Mouse (Mus musculus) spleen, adult 2 months (tissue): ENCODE measurements around the gene E2f2.

Experiments
- CTCF ChIP-seq: fragments of 200-500 bp; IDR thresholded peaks from 2 replicates; pipeline ENCODE4 v1.5.1; 2011; ENCODE audit warnings: mild to moderate bottlenecking, inconsistent platforms; ENCODE audit not compliant: insufficient read depth, insufficient read length, insufficient replicate concordance; ENCODE audit errors: extremely low read depth
- POLR2A ChIP-seq: fragments of 200-500 bp; IDR thresholded peaks from 2 replicates; pipeline ENCODE4 v1.6.1; 2011; ENCODE audit warnings: low read depth, low read length, inconsistent platforms

DNA sequence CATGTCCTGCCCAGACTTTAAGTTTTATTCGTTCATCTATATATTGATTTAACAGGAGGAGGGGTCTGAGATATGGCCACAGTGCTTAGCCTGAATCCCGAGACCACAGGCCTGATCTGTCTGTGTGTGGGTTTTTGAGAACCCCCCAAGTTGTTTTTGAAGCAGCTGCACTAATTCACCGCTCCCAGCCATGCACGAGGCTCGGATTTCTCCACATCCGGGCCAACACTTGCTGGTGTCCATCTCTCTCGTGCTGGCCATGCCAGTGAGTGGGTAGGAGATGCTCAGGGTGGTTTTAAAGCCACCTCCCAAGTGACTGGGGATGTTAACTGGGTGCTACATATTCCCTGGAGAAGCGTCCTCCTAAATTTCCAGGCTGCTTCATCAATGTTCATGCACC, 7.2 kb upstream of the E2f2 start:
- TF ChIP-seq CTCF, result no peak
- no peak for TF ChIP-seq POLR2A
